Mouse (Mus musculus) bone marrow, adult 2 months (tissue): ENCODE measurements around the gene Borcs8.

Experiments
- CTCF ChIP-seq: fragments of 200-500 bp; IDR thresholded peaks from 2 replicates; pipeline ENCODE4 v1.5.1; 2011; ENCODE audit warnings: low read length, control low read depth; ENCODE audit not compliant: control insufficient read depth, insufficient read depth
- POLR2A ChIP-seq: fragments of 200-500 bp; IDR thresholded peaks from 2 replicates; pipeline ENCODE4 v1.6.1; 2011; ENCODE audit warnings: low read depth, mild to moderate bottlenecking, control low read depth, low read length, borderline replicate concordance; ENCODE audit not compliant: control insufficient read depth

DNA sequence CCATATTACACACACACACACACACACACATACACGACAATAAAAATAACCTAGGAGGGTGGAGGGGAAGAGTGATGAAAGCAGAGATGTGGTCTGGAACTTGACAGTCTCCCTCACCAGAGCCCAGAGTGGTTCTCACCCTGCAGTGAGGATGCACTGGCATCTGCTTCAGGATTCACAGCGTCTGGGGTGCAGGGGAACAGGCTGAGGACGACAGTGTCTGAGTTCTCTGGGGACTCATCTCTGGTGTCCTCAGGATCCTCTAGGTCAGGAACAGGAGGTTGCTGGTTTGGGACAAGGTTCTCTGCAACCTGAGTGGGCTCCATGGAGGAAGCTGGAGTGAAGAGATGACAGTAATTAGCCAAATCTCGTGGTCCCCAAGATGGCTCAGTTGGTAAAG is 1.4 kb upstream of the Borcs8 start:
- TF ChIP-seq POLR2A (no peak), CTCF (no peak)
